Mouse (Mus musculus) liver, embryonic 16.5 days (tissue): ENCODE results near the gene Slc22a3. TPM values are rescaled to one million over a fixed set of nuclear protein-coding genes. Genes with fewer than 3 reads are reported as not detected.

Source experiments
- ATAC-seq: fragments of 200-750 bp; cut with Nextera tagmentation; 2 replicates; pipeline ENCODE4 v1.8.0; 2017; ENCODE audit warnings: low read depth, mild to moderate bottlenecking, moderate number of reproducible peaks, moderate library complexity
- H3K27ac ChIP-seq: fragments of 300-500 bp; sonication (generic); 2 replicates; pipeline ENCODE4 v1.5.1; 2014; ENCODE audit warnings: mild to moderate bottlenecking, low read length
- H3K27me3 ChIP-seq: fragments of 300-500 bp; sonication (generic); 2 replicates; pipeline ENCODE4 v1.6.1; 2014; ENCODE audit warnings: low read depth, low read length, mixed read lengths; ENCODE audit not compliant: control insufficient read depth, insufficient read depth
- H3K36me3 ChIP-seq: fragments of 300-500 bp; sonication (generic); 2 replicates; pipeline ENCODE4 v1.6.1; 2014; ENCODE audit warnings: mild to moderate bottlenecking; ENCODE audit not compliant: control insufficient read depth, insufficient read depth
- H3K4me1 ChIP-seq: fragments of 300-500 bp; sonication (generic); 2 replicates; pipeline ENCODE4 v1.6.1; 2014; ENCODE audit warnings: low read depth, low read length, mixed read lengths; ENCODE audit not compliant: control insufficient read depth
- H3K4me2 ChIP-seq: fragments of 300-500 bp; sonication (generic); 2 replicates; pipeline ENCODE4 v1.6.1; 2014; ENCODE audit warnings: low read depth, low read length, mixed read lengths
- H3K4me3 ChIP-seq: fragments of 300-500 bp; sonication (generic); 2 replicates; pipeline ENCODE4 v1.5.1; 2014; ENCODE audit warnings: low read depth, mild to moderate bottlenecking, low read length
- H3K9ac ChIP-seq: fragments of 300-500 bp; sonication (generic); 2 replicates; pipeline ENCODE4 v1.6.1; 2014; ENCODE audit warnings: low read depth, low read length
- H3K9me3 ChIP-seq: fragments of 300-500 bp; sonication (generic); replicated peaks from 2 replicates; pipeline ENCODE4 v1.6.1; 2016; ENCODE audit warnings: low read length; ENCODE audit not compliant: control insufficient read depth
- WGBS: fragments of 180-500 bp; shearing (Covaris S2); extraction: QIAGEN DNeasy Blood & Tissue Kit; methylation state at CpG from one replicate; pipeline ENCODE4 v1.1.7; 2014; ENCODE audit not compliant: insufficient replicate concordance; 5-methylcytosine and 5-hydroxymethylcytosine counted together
- polyA plus RNA-seq: library from polyadenylated mRNA; unstranded; fragments of >200 nt; fragmentation: Nextera tagmentation; extraction: Ambion mirVana; gene quantifications from 2 replicates; pipeline ENCODE4 v1.2.1, GENCODE M21; 2015

Gene Slc22a3
- polyA plus RNA-seq, 1 experiment from 2014 or later: 0.48 TPM

DNA sequence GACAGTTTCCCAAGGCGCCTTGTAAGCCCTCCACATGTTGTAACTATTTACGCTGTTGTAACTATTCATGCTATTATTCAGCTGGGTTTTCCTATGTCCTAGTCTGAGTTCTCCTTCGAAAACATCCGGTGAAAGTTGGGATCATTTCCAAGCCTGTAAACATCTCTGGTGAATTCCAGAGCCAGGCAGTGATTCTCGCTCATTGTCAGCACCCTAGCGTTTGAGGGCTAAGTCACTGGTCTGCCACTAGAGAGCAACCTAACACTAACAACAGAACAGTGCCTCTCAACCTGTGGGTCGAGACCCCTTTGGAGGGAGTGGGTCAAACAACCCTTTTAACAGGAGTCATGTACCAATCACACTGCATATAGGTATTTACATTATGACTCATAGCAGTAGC, 104.1 kb downstream of the Slc22a3 start:
- 50% methylated on average over 7 of the region's 7 CpGs for WGBS
- Histone ChIP-seq H3K27ac (no peak overlapping the region), H3K9ac (no peak overlapping the region), H3K4me3 (no peak overlapping the region), H3K4me2 (no peak overlapping the region), H3K4me1 (no peaks in the 10 kb centered on the region), H3K36me3 (peaks cover 16% of the 10 kb centered on the region), H3K9me3 (no peaks in the 10 kb centered on the region), H3K27me3 (no peaks in the 10 kb centered on the region)
- ATAC-seq: no peak; the same call in 1 of the 2 replicates

- no peaks in the 10 kb centered on the region for H3K4me1 ChIP-seq
- no peak overlapping the region for H3K4me3 ChIP-seq
- no peak for ATAC-seq
- no peaks in the 10 kb centered on the region; the same call in 1 of the 2 replicates for H3K36me3 ChIP-seq
- no peaks in the 10 kb centered on the region for H3K27me3 ChIP-seq
- H3K27ac ChIP-seq: no peak overlapping the region
- H3K4me2 ChIP-seq: no peak overlapping the region
- no peak overlapping the region for H3K9ac ChIP-seq
- 77% methylated on average over 9 of the region's 9 CpGs for WGBS
- no peaks in the 10 kb centered on the region for H3K9me3 ChIP-seq
Measured at GRCm38 (mm10) chr17:12396163-12396677, 111.3 kb downstream of the Slc22a3 start.

- Histone ChIP-seq H3K27ac (no peak overlapping the region), H3K27me3 (no peaks in the 10 kb centered on the region), H3K9me3 (no peaks in the 10 kb centered on the region), H3K9ac (no peak overlapping the region), H3K4me2 (no peak overlapping the region), H3K4me1 (peaks cover 2% of the 10 kb centered on the region; the same call in 1 of the 2 replicates), H3K4me3 (no peak overlapping the region), H3K36me3 (peaks cover 4% of the 10 kb centered on the region)
- no peak for ATAC-seq
- 72% methylated on average over 7 of the region's 7 CpGs for WGBS
Measured at GRCm38 (mm10) chr17:12388239-12388638, 119.3 kb downstream of the Slc22a3 start.

- Histone ChIP-seq H3K9ac (no peak overlapping the region), H3K4me3 (no peak overlapping the region), H3K36me3 (peaks cover 4% of the 10 kb centered on the region), H3K4me2 (no peak overlapping the region), H3K27ac (no peak overlapping the region), H3K9me3 (no peaks in the 10 kb centered on the region), H3K27me3 (no peaks in the 10 kb centered on the region), H3K4me1 (peaks cover 2% of the 10 kb centered on the region; the same call in 1 of the 2 replicates)
- 53% methylated on average over 2 of the region's 2 CpGs for WGBS
- ATAC-seq: no peak
Measured at GRCm38 (mm10) chr17:12387781-12388180, 119.7 kb downstream of the Slc22a3 start.

- no peaks in the 10 kb centered on the region for H3K27me3 ChIP-seq
- H3K9ac ChIP-seq: no peak overlapping the region
- H3K4me1 ChIP-seq: peaks cover 2% of the 10 kb centered on the region; the same call in 1 of the 2 replicates
- peak overlapping the region; percentile 79 for H3K27ac ChIP-seq
- peaks cover 4% of the 10 kb centered on the region for H3K36me3 ChIP-seq
- no peak overlapping the region for H3K4me3 ChIP-seq
- ATAC-seq: peak; percentile 75
- WGBS: 32% methylated on average over 8 of the region's 8 CpGs
- no peaks in the 10 kb centered on the region for H3K9me3 ChIP-seq
- no peak overlapping the region for H3K4me2 ChIP-seq
Measured at GRCm38 (mm10) chr17:12385049-12385794, 122.3 kb downstream of the Slc22a3 start.

DNA sequence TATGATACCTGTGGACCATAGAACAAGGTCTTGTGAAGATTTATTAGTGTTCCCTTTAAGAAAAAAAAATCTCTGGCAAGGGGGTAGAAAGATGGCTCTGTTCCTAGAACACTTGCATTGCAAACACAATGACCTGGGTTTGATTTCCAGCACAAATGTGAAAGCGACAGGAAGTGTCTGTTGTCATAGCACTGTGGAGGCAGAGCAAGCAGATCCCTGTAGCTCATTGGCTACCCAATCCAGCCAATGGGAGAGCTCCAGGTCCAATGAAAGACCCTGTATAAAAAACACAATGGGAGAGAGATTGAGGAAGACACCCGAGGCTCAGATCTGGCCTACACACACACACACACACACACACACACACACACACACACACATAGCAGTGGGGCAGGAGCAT, 125.0 kb downstream of the Slc22a3 start:
- Histone ChIP-seq H3K9ac (no peak overlapping the region), H3K4me2 (no peak overlapping the region), H3K27me3 (no peaks in the 10 kb centered on the region), H3K4me1 (peaks cover 2% of the 10 kb centered on the region; the same call in 1 of the 2 replicates), H3K9me3 (no peaks in the 10 kb centered on the region), H3K36me3 (no peaks in the 10 kb centered on the region; the same call in 1 of the 2 replicates), H3K27ac (no peak overlapping the region), H3K4me3 (no peak overlapping the region)
- ATAC-seq: no peak
- WGBS: 28% methylated on average over 2 of the region's 2 CpGs

DNA sequence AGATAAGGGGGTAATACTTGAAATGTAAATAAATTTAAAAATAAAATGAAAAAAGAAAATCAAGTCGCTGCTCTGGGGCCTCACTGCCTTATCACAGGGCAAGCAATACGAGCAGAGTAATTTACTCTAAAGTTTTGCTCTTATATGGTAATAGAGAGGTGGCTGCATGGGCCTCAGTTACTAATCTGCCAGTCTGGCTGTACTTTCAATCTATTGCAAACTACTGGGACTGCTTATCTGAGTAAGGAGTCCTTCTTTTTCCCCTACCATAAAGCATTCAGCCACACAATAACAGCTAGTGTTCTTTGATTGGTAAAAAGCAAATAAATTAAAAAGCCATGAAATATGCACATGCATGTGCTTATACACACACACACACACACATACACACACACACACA, 125.9 kb downstream of the Slc22a3 start:
- Histone ChIP-seq H3K27ac (no peak overlapping the region; the same call in 1 of the 2 replicates), H3K9me3 (no peaks in the 10 kb centered on the region), H3K36me3 (no peaks in the 10 kb centered on the region), H3K4me1 (peaks cover 2% of the 10 kb centered on the region; the same call in 1 of the 2 replicates), H3K4me2 (peak overlapping the region; percentile 32; the same call in 1 of the 2 replicates), H3K4me3 (no peak overlapping the region), H3K27me3 (no peaks in the 10 kb centered on the region), H3K9ac (no peak overlapping the region)
- ATAC-seq: no peak
- 36% methylated on average over 2 of the region's 2 CpGs for whole genome bisulfite sequencing

DNA sequence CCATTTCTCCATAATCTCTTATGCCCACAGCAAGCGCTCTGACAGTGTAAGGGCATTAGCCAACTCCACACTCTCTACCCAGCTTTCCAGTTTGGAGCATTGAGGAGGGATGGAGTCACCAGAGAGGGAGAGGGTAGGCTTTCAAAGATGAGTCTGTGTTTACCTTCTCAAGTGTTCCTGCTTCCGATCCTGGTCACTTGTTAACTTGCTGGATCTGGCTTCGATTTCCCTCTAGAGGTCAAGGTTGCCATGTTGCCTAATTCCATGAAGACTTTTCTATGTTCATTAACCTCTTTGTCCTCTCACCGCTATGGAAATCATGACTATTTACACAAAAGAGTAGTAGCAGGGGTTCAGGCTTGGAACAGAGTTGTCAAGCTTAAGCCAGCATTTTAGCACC, 127.2 kb downstream of the Slc22a3 start:
- peak overlapping the region; percentile 57 for H3K4me3 ChIP-seq
- H3K9me3 ChIP-seq: no peaks in the 10 kb centered on the region
- WGBS: 63% methylated on average over 4 of the region's 4 CpGs
- peak overlapping the region; percentile 45 for H3K4me2 ChIP-seq
- H3K27ac ChIP-seq: peak overlapping the region; percentile 73
- no peak overlapping the region for H3K9ac ChIP-seq
- no peaks in the 10 kb centered on the region for H3K27me3 ChIP-seq
- no peaks in the 10 kb centered on the region for H3K36me3 ChIP-seq
- ATAC-seq: peak; percentile 38
- peaks cover 2% of the 10 kb centered on the region; the same call in 1 of the 2 replicates for H3K4me1 ChIP-seq
